Mouse (Mus musculus) kidney, postnatal 10 days (tissue): ENCODE results near the gene N4bp2l2.

ENCODE experiments used
- DNase-seq: peaks from one replicate; pipeline ENCODE4 v3.0.0; 2021; ENCODE audit warnings: mixed read lengths

Gene N4bp2l2

DNA sequence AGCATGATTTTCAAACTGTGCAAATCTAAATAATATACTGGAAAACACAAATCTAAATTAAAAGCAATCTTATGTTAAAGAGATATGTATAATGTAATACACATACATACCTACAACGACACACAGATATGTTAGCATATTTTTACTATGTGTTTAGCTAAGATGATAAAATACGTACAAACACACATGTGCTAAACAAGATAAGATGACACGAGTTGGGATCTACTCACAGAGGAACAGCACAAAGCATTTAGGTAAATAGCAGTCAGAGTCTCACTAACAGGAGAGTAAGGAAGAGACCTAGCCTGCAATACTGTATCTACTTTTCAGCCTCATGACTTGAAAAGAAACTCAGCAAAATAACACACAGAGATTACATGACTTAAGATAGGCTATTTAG, 24.5 kb downstream of the N4bp2l2 start:
- DNase-seq: no peak

GRCm38 (mm10) chr5:150629692-150630091, 36.3 kb downstream of the N4bp2l2 start:
- DNase-seq: no peak

DNA sequence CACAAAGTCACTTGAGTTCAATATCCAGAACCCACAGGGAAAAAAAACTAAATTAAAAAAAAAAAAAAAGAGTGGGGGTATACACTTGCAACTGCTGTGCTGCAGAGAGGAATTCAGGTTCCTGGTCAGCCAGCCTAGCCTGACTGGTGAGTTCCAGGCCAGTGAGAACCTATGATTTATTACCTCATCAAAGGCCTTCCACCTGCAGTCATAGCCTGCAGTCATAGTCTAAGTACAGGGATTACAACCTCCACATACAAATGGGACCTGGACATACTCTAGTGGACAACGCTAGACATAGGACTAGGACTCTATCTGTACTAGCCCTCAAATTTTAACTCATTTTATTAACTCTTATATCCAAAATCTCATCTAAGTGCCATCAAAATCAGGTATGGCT, 36.7 kb downstream of the N4bp2l2 start:
- no peak for DNase-seq

GRCm38 (mm10) chr5:150625528-150625927, 40.5 kb downstream of the N4bp2l2 start:
- no peak for DNase-seq

GRCm38 (mm10) chr5:150622792-150623191, 43.2 kb downstream of the N4bp2l2 start:
- DNase-seq: peak; percentile 58

DNA sequence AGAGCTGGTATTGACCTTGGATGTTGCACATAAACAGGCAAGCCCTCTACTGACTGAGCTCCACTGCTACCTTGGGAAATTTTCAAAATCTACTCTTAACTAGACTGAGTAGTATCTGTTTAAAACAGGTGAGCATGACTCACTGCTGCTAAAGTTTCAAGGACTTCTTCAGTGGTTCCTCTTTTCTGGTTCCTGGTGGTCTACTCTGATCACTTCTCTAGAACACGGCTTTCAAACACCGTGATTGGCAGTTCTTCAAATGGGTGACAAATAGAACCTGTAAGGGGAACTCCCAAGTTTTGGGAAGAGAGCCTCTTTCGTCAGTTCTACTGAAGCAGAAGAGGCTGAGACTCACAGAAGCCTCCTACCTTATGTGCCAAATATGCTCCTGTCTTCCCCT, 44.4 kb downstream of the N4bp2l2 start:
- no peak for DNase-seq

- DNase-seq: no peak
Measured at GRCm38 (mm10) chr5:150620588-150621135, 45.3 kb downstream of the N4bp2l2 start.

DNA sequence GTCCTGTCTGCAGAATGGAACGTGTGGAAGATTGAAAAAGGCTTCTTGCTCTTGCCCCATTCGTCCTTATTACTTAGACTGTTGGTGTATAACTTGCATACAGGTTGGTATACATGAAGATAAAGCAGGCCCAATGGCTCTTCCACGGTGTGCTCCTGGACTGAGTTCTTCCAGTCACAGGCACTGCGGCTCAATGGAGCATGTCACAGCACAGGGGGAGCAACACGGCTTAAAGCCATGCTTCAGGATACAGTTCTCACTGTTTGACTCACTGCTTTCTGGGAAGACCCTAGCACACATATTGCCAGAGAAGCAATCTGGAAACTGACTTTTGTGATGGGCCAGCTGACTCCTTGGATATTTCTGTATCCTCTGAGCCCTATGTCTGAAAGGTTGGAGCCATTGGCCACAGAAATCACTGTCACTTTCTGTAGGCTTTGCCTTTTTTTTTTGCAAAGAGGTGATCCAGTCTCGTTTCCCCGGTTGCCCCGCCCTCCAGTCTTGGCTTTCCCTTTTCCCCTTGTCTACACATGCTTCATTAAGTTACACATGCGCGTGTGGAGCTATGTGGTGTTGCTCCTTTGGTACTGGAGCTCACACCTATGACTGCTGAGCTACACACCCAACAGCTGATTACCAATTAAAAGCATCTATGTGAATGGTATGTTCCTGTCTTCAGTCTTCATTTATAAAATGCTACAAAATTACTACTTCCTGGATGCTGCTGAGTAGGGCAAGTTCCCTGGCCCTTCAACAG, 47.2 kb downstream of the N4bp2l2 start:
- no peak for DNase-seq

GRCm38 (mm10) chr5:150616731-150617130, 49.3 kb downstream of the N4bp2l2 start:
- DNase-seq: no peak

- DNase-seq: no peak
Measured at GRCm38 (mm10) chr5:150616216-150616615, 49.8 kb downstream of the N4bp2l2 start.

DNA sequence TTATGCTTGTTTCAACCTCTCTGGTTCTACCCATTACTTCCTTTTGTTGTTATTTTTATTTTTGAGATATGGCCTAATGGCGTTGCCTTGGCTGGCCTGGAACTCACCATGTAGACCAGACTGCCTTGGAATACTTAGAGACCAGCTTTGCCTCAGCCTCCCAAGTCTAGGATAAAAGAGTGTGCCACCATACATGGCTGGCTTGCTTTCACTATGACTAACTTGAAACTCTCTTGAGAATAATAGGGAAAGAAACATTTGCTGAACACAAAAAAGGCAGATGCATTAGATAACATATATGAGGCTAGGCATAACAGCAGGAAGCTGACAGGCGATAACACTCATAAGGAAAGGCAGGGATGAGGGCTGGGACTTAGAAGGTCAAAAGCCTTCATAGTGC, 51.9 kb downstream of the N4bp2l2 start:
- no peak for DNase-seq

- DNase-seq: no peak
Measured at GRCm38 (mm10) chr5:150611697-150612096, 54.3 kb downstream of the N4bp2l2 start.

DNA sequence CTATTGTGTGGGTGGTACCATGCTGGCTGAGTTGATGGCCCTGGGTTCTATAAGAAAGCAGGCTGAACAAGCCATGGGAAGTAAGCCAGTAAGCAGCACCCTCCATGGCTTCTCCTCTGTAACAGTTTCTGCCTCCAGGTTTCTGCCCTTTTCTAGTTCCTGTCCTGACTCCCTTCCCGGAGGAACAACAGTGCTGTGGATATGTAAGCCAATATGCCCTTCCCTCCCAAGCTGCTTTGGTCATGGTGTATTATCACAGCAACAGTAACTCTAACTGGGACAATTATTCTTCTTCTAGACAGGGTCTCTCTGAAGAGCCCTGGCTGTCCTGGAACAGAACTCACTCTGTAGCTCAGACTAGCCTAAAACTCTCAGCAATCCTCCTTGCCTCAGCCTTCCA, 54.8 kb downstream of the N4bp2l2 start:
- DNase-seq: no peak

DNA sequence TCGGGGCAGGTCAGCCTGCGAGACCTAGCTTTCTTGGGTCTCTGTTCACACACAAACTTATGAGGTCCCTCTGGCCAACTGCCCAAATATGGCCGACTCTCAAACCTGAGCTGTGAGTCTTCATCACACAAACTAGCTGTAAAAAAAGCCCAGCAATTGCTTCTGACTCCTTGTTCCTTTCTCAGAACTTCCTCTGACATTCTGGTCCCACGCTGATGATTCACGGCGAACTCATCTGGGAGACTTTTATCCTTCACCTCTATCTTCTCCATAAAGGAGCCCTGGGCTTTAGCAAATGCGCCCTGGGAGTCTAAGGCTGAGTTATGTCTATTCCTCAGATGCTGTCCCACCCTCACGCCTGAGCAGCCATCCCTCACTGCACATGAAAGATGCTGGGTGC, 58.4 kb downstream of the N4bp2l2 start:
- DNase-seq: no peak

GRCm38 (mm10) chr5:150606131-150606530, 59.9 kb downstream of the N4bp2l2 start:
- no peak for DNase-seq

GRCm38 (mm10) chr5:150601441-150602230, 64.3 kb downstream of the N4bp2l2 start:
- DNase-seq: no peak

DNA sequence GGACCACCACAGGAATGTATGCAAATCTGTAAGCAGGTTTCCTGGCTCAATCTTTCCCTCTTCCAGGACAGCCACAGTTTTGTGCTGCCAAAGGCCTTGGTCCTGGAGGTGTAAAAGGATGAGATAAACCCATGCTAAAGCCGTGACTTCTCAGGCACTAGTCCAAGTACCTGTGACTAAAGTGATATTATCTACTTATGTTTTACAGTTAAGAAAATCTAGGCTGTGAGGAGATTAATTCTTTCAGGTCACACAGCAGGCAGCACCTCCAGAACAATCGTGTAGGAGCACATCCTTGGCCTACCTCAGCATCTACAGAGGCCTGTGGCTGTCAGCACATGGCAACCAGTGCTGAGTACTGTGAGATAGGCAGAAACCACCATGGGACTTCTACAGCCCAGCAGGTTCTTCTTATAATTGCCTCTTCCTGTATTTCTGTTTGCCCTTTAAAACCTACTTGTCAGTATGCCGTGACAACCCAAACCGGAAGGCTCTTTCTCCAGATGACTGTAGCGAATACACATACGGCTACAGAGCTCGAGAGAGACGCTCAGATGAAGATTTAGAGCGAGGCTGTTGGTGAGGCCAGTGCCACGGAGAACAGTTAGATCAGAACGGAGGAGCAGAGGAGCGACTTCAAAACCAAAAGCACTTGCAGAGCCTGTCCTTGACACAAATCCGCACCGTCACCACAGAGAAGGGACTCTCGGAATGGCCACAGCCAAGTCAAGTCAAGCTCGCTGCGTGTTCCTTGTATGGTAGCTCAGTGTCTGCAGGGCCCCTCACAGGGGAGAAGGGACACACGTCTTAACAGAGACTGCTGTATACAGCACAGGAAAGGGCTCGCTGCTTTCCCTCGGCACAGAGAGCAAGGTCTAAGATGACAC, 65.2 kb downstream of the N4bp2l2 start:
- no peak for DNase-seq

DNA sequence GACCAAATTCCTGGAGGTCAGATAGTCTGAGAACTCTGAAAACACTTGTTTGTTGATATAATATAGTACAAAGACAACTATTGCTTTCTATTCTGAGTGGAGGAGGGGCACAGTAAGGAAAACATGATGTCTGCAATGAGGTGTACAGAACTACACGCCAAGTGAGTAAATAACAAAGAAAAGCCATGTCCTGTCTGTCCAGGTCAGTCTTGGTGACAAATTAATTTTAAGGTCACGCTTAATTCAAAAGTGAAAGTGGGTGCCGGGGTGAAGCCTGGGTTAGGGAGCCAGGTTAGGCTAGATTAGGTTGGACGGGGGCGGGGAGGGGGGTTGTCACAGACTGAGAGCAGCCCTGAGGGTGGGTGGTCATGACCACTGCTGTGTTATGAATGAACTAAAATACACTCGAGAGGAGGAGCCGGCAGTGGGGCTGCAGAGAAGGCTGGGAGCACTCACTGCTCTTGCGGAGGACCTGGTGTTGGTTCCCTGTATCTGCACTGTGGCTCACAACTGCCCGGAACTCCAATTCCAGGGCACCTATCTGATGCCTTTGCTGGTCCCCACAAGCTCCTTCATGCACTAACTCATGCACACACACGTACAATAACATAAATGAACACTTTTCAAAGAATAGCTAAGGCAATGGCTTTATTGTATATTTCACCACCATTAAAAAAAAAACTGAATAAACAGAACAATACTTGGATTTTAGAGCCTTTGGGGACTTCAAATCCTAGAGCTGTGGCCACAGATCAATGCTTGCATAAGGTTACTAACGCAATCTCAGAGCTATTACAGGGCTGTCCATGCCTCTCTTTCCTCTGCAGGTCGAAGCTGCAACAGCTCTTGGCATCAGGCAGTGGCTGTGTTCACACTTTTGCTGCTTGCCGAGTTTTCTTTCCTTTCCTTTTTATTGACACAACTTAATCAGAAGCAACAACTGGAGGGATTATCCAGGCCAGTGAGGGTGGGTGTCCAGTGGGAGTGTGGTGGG, 66.4 kb downstream of the N4bp2l2 start:
- no peak for DNase-seq

DNA sequence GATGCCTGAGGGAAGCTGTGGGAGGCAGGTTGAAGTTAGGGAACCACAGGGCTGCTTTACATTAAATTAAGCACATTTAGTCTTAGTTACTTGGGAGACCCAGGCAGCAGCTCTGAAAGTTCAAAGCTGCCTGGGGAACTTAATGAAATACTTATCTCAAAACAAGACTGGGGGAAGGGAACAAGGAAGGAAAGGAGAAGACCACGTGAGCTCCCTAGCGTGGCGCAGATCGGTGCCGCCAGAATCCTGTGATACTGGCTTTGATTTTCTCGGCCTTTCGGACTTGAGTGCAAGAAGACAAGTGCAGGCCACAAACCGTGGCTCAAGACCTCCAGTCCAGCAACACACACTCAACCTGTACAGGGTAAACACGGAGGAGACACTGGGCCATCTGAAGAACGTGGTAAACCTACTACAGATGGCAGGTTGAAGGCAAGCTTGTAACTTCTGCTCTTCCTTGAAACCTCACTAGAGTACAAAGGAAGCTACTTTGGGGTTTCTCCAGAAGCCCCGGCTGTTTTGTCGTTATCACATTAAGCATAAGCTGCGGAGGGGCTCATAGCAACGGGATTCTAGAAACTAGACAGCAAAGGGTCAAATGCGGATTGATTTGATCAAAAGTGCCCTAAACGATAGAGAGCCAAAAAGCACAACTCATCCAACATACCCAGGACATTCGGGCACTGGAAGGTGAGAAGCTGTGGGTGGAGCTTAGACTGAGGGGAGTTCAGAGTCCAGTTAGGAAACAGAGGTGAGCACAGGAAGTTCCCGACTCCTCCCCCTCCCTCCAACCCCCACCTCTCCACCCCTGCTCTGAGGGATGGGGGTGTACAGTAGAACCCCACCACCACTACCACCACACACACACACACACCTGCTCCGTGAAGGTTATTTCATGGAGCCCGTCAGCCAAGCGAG, 67.5 kb downstream of the N4bp2l2 start:
- DNase-seq: no peak

GRCm38 (mm10) chr5:150597088-150597487, 68.9 kb downstream of the N4bp2l2 start, which contains the start of gene N4bp2l1:
N4bp2l1 (minus strand) TSS chr5:150597188.
- no peak for DNase-seq
